Mouse (Mus musculus) liver, adult 2 months (tissue): Measurements from ENCODE around the gene Camsap1. TPM values are rescaled to one million over a fixed set of nuclear protein-coding genes. Genes with fewer than 3 reads are reported as not detected.

Source experiments
- DNase-seq: peaks from one replicate; pipeline ENCODE4 v3.0.0-alpha.2; 2011; ENCODE audit warnings: low read depth, low spot score; ENCODE audit errors: extremely low read depth
- H3K27ac ChIP-seq: fragments of 200-500 bp; replicated peaks from 2 replicates; pipeline ENCODE4 v1.5.1; 2012; ENCODE audit warnings: low read depth, mild to moderate bottlenecking, control low read depth, inconsistent platforms, low read length; ENCODE audit not compliant: insufficient read depth
- H3K27me3 ChIP-seq: fragments of 200-500 bp; 2 replicates; pipeline ENCODE4 v1.6.1; 2012; ENCODE audit warnings: mild to moderate bottlenecking, moderate library complexity, low read length, inconsistent platforms; ENCODE audit not compliant: control insufficient read depth, insufficient read depth
- H3K36me3 ChIP-seq: fragments of 200-500 bp; 2 replicates; pipeline ENCODE4 v1.6.1; 2012; ENCODE audit warnings: low read length, inconsistent platforms; ENCODE audit not compliant: control insufficient read depth, insufficient read depth
- H3K4me1 ChIP-seq: fragments of 200-500 bp; 2 replicates; pipeline ENCODE4 v1.6.1; 2011; ENCODE audit warnings: low read length; ENCODE audit not compliant: control insufficient read depth, insufficient read depth
- H3K4me3 ChIP-seq: fragments of 200-500 bp; 2 replicates; pipeline ENCODE4 v1.5.1; 2011; ENCODE audit warnings: low read depth, mild to moderate bottlenecking, control low read depth, low read length, moderate library complexity; ENCODE audit not compliant: insufficient read depth
- H3K79me2 ChIP-seq: fragments of 200-500 bp; 2 replicates; pipeline ENCODE4 v1.6.1; 2012; ENCODE audit warnings: inconsistent platforms, mild to moderate bottlenecking, low read length, moderate library complexity; ENCODE audit not compliant: control insufficient read depth, insufficient read depth
- H3K9ac ChIP-seq: fragments of 200-500 bp; 2 replicates; pipeline ENCODE4 v1.6.1; 2012; ENCODE audit warnings: low read depth, mild to moderate bottlenecking, control low read depth, inconsistent platforms, low read length
- CTCF ChIP-seq: fragments of 200-500 bp; IDR thresholded peaks from 2 replicates; pipeline ENCODE4 v1.5.1; 2011; ENCODE audit warnings: low read depth, low read length, control low read depth
- POLR2A ChIP-seq: fragments of 200-500 bp; IDR thresholded peaks from 2 replicates; pipeline ENCODE4 v1.6.1; 2011; ENCODE audit warnings: low read length, control low read depth; ENCODE audit not compliant: insufficient read depth; ENCODE audit errors: extremely low read depth
- WGBS: fragments of 180-500 bp; shearing (Covaris S2); methylation state at CpG from one replicate; pipeline ENCODE4 v1.1.7; 2018; 5-methylcytosine and 5-hydroxymethylcytosine counted together
- polyA plus RNA-seq: library from polyadenylated mRNA; depleted of rRNA; stranded (reverse); fragments of >200 nt; gene quantifications from 2 replicates; pipeline ENCODE4 v1.2.3, GENCODE M21; 2012
- total RNA-seq: library from RNA; depleted of rRNA; stranded (reverse); fragments of >200 nt; gene quantifications from 2 replicates; pipeline ENCODE4 v1.2.3, GENCODE M21; 2014

Gene Camsap1
- total and polyA plus RNA-seq, 2 experiments = 2.4 to 5.4 TPM

GRCm38 (mm10) chr2:26011420-26011819, 28.3 kb upstream of the Camsap1 start:
- Histone ChIP-seq H3K79me2 (no peaks in the 10 kb centered on the region), H3K27ac (no peak overlapping the region), H3K27me3 (no peaks in the 10 kb centered on the region), H3K4me1 (no peaks in the 10 kb centered on the region), H3K36me3 (peaks cover 61% of the 10 kb centered on the region), H3K9ac (no peak overlapping the region), H3K4me3 (no peak overlapping the region)
- no peak for DNase-seq
- TF ChIP-seq POLR2A (no peak), CTCF (no peak)
- 91% methylated on average over 1 of the region's 1 CpGs for WGBS

- H3K4me3 ChIP-seq = no peak overlapping the region
- H3K79me2 ChIP-seq = no peaks in the 10 kb centered on the region
- H3K27ac ChIP-seq = no peak overlapping the region
- no peak overlapping the region for H3K9ac ChIP-seq
- H3K4me1 ChIP-seq = no peaks in the 10 kb centered on the region
- TF ChIP-seq POLR2A (no peak), CTCF (no peak)
- 93% methylated on average over 2 of the region's 2 CpGs for WGBS
- DNase-seq = no peak
- no peaks in the 10 kb centered on the region for H3K27me3 ChIP-seq
- H3K36me3 ChIP-seq = peaks cover 49% of the 10 kb centered on the region
Measured at GRCm38 (mm10) chr2:26002001-26002400, 18.9 kb upstream of the Camsap1 start.

GRCm38 (mm10) chr2:26001136-26001535, 18.1 kb upstream of the Camsap1 start:
- Histone ChIP-seq H3K27ac (no peak overlapping the region), H3K36me3 (peaks cover 46% of the 10 kb centered on the region), H3K9ac (no peak overlapping the region), H3K4me1 (no peaks in the 10 kb centered on the region), H3K4me3 (no peak overlapping the region), H3K27me3 (no peaks in the 10 kb centered on the region), H3K79me2 (no peaks in the 10 kb centered on the region)
- WGBS = 89% methylated on average over 5 of the region's 5 CpGs
- DNase-seq = no peak
- TF ChIP-seq POLR2A (no peak), CTCF (no peak)

- H3K36me3 ChIP-seq = peaks cover 28% of the 10 kb centered on the region
- H3K4me3 ChIP-seq = no peak overlapping the region
Measured at GRCm38 (mm10) chr2:25997716-25998115, 14.6 kb upstream of the Camsap1 start.

GRCm38 (mm10) chr2:25994791-25995190, 11.7 kb upstream of the Camsap1 start:
- H3K27me3 ChIP-seq = no peaks in the 10 kb centered on the region
- no peak overlapping the region for H3K9ac ChIP-seq
- no peak for DNase-seq
- WGBS = 88% methylated on average over 3 of the region's 3 CpGs
- no peak overlapping the region for H3K27ac ChIP-seq
- TF ChIP-seq POLR2A (no peak), CTCF (no peak)
- H3K4me3 ChIP-seq = no peak overlapping the region
- no peaks in the 10 kb centered on the region for H3K4me1 ChIP-seq
- peaks cover 19% of the 10 kb centered on the region for H3K36me3 ChIP-seq
- H3K79me2 ChIP-seq = no peaks in the 10 kb centered on the region

More at GRCm38 (mm10) chr2:25997716-25998115, 14.6 kb upstream of the Camsap1 start:
- no peaks in the 10 kb centered on the region for H3K4me1 ChIP-seq
- TF ChIP-seq CTCF (no peak), POLR2A (no peak)
- H3K79me2 ChIP-seq = no peaks in the 10 kb centered on the region
- no peak overlapping the region for H3K9ac ChIP-seq
- H3K27me3 ChIP-seq = no peaks in the 10 kb centered on the region
- H3K27ac ChIP-seq = no peak overlapping the region
- whole genome bisulfite sequencing = 93% methylated on average over 3 of the region's 3 CpGs
- DNase-seq = no peak

GRCm38 (mm10) chr2:25992285-25992684, 9.2 kb upstream of the Camsap1 start:
- Histone ChIP-seq H3K4me3 (no peak overlapping the region), H3K27ac (no peak overlapping the region), H3K4me1 (no peaks in the 10 kb centered on the region), H3K9ac (no peak overlapping the region), H3K79me2 (no peaks in the 10 kb centered on the region), H3K27me3 (no peaks in the 10 kb centered on the region), H3K36me3 (peaks cover 2% of the 10 kb centered on the region)
- TF ChIP-seq POLR2A (no peak), CTCF (no peak)
- DNase-seq = no peak
- WGBS = 78% methylated on average over 2 of the region's 2 CpGs
